9 mouse cellular contexts compared by ENCODE assay signal in genomic region chr13:83654889-83655769, GRCm38 (mm10).
DNase-seq lines count a peak whose midpoint lies in the region; ATAC-seq and TF ChIP-seq lines count a peak whose summit lies in the region.
"Had no signal": no experiment of that assay in that cellular context is flagged by ENCODE, and none has a peak within 500 bp of the region (broad histone marks: within the 10 kb centered on the region; RNA-seq: fewer than 3 reads in every experiment).

No protein-coding gene starts in this region.

- H3K4me1 ChIP-seq in liver, embryonic 13.5 days (replicated peaks): peaks cover 17% of the 10 kb centered on the region
- H3K4me1 ChIP-seq in neural tube, embryonic 12.5 days: no peaks in the 10 kb centered on the region
- H3K4me1 ChIP-seq: embryonic facial prominence, embryonic 12.5 days had no signal

- no peak overlapping the region for H3K4me2 ChIP-seq in liver, embryonic 13.5 days
- H3K4me2 ChIP-seq in neural tube, embryonic 12.5 days (replicated peaks): no peak overlapping the region
- H3K4me2 ChIP-seq: embryonic facial prominence, embryonic 12.5 days had no signal

- H3K27ac ChIP-seq in liver, embryonic 13.5 days: no peak overlapping the region
- no peak overlapping the region for H3K27ac ChIP-seq in neural tube, embryonic 12.5 days
- H3K27ac ChIP-seq: embryonic facial prominence, embryonic 12.5 days had no signal

- H3K27me3 ChIP-seq in liver, embryonic 13.5 days: no peaks in the 10 kb centered on the region
- no peaks in the 10 kb centered on the region for H3K27me3 ChIP-seq in neural tube, embryonic 12.5 days (replicated peaks)
- H3K27me3 ChIP-seq: embryonic facial prominence, embryonic 12.5 days had no signal

- H3K36me3 ChIP-seq in liver, embryonic 13.5 days: no peaks in the 10 kb centered on the region
- no peaks in the 10 kb centered on the region for H3K36me3 ChIP-seq in neural tube, embryonic 12.5 days
- H3K36me3 ChIP-seq: embryonic facial prominence, embryonic 12.5 days had no signal

- H3K9me3 ChIP-seq in liver, embryonic 13.5 days (replicated peaks): no peaks in the 10 kb centered on the region
- H3K9me3 ChIP-seq in neural tube, embryonic 12.5 days: no peaks in the 10 kb centered on the region
- H3K9me3 ChIP-seq: embryonic facial prominence, embryonic 12.5 days had no signal

- intact Hi-C loops in heart, postnatal 10 days (cut with DNase I): loop anchor here (1.0 to 10.0 kb wide), 4 partner anchors 136 to 1853 kb away; no protein-coding TSS in a partner anchor

- peak; percentile 81; the same call in 1 of the 2 replicates for TF ChIP-seq CTCF in brain, embryonic 14.5 days (IDR thresholded peaks at IDR 0.05; ENCODE audit: borderline replicate concordance, extremely low read depth, insufficient read depth, insufficient read length)

- 0 out of 2 replicates have a peak, but pooled peaks have one; percentile 45 for ATAC-seq in liver, embryonic 13.5 days (ENCODE audit: low read depth)
- peak; percentile 88 for ATAC-seq in neural tube, embryonic 12.5 days (ENCODE audit: low FRiP score, low read depth)

- TF ChIP-seq POLR2A in brain, embryonic 14.5 days (IDR thresholded peaks at IDR 0.05; ENCODE audit: borderline replicate concordance, extremely low read depth, insufficient read depth, insufficient read length, poor library complexity, severe bottlenecking): no peak

- H3K9ac ChIP-seq in liver, embryonic 13.5 days: no peak overlapping the region
- H3K9ac ChIP-seq in neural tube, embryonic 12.5 days: no peak overlapping the region
- H3K9ac ChIP-seq: embryonic facial prominence, embryonic 12.5 days had no signal

- 44% methylated on average over 8 of the region's 8 CpGs for WGBS in liver, embryonic 13.5 days (ENCODE audit: insufficient replicate concordance)
- 18% methylated on average over 8 of the region's 8 CpGs for WGBS in neural tube, embryonic 12.5 days

- no peak overlapping the region for H3K4me3 ChIP-seq in liver, embryonic 13.5 days (replicated peaks)
- no peak overlapping the region for H3K4me3 ChIP-seq in neural tube, embryonic 12.5 days
- H3K4me3 ChIP-seq: embryonic facial prominence, embryonic 12.5 days had no signal

- DNase-seq in CD4-positive, CD25-positive, alpha-beta regulatory T cell, adult 2 months (ENCODE audit: low read depth, low spot score): peak; percentile 81
- peak; percentile 97 for DNase-seq in brain, embryonic 14.5 days (ENCODE audit: low read depth)
- peak; percentile 67 for DNase-seq in fibroblast of lung, adult 2 months (ENCODE audit: low read depth)
- DNase-seq in heart, postnatal 10 days: peak; percentile 84 to 90
- peak; percentile 82 to 93 for DNase-seq in kidney, postnatal 25 days
- DNase-seq in liver, embryonic 13.5 days: peak; percentile 48
- peak; percentile 91 for DNase-seq in testis, postnatal 10 days (ENCODE audit: low spot score)
